Comparison of ENCODE assay signal across 15 mouse cellular contexts in the genomic region with DNA sequence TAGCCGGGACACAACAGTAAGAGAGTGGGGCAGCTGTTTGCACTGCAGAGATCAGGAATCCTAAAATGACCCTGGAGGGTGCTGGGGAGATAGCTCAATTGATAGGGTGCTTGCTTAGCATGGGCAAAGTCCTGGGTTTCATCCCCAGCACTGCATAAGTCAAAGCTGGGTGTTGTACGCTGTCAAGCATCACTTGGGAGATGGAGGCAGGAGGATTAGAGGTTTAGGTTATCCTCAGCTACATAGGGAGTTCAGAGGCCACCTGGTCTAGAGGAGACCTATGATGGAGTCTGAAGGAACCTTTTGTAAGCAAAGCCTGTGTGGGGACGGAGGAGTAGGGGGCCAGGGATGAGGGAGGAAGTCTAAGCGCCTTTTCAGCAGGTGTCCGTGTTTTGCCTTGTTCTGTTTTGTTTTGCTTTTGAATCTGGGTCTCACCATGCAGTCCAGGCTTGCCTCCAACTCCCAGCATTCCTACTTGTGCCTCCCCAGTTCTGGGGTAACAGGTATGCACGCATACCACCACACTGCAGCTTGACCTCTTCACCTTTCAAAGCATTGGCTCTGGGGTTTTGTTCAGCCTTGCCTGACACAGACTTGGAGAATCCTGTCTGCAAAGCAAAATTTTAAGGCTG. TPM values are rescaled to one million over a fixed set of nuclear protein-coding genes. Genes with fewer than 3 reads are reported as not detected.
DNase-seq lines count a peak whose midpoint lies in the region; ATAC-seq and TF ChIP-seq lines count a peak whose summit lies in the region.
"Had no signal": no experiment of that assay in that cellular context is flagged by ENCODE, and none has a peak within 500 bp of the region (broad histone marks: within the 10 kb centered on the region; RNA-seq: fewer than 3 reads in every experiment).

No protein-coding gene starts in this region.

- no peaks in the 10 kb centered on the region for H3K36me3 ChIP-seq in liver, embryonic 12.5 days
- no peaks in the 10 kb centered on the region for H3K36me3 ChIP-seq in small intestine, adult 2 months (ENCODE audit: control insufficient read depth, insufficient read depth, low read length)
- H3K36me3 ChIP-seq: heart, embryonic 13.5 days; hindbrain, embryonic 15.5 days; limb, embryonic 12.5 days; stomach, embryonic 15.5 days had no signal

- no peaks in the 10 kb centered on the region; the same call in 1 of the 2 replicates for H3K4me1 ChIP-seq in lung, adult 2 months (ENCODE audit: control insufficient read depth, insufficient read depth, low read length)
- H3K4me1 ChIP-seq in liver, embryonic 12.5 days, result peaks cover 34% of the 10 kb centered on the region
- peaks cover 12% of the 10 kb centered on the region for H3K4me1 ChIP-seq in small intestine, adult 2 months (ENCODE audit: control insufficient read depth, insufficient read depth, insufficient read length, low read length)
- H3K4me1 ChIP-seq: heart, embryonic 13.5 days; hindbrain, embryonic 15.5 days; limb, embryonic 12.5 days; stomach, embryonic 15.5 days had no signal

- TF ChIP-seq CTCF in lung, adult 2 months (IDR thresholded peaks at IDR 0.05; ENCODE audit: insufficient read depth, low read length), result no peak
- TF ChIP-seq CTCF in small intestine, adult 2 months (IDR thresholded peaks at IDR 0.05; ENCODE audit: extremely low read depth, insufficient read length, insufficient replicate concordance, low read depth, low read length), result no peak

- no peak for DNase-seq in lung, adult 2 months
- no peak for DNase-seq in lung, postnatal 14 days
- DNase-seq in thymus, postnatal 36 days, result peak; percentile 46 to 59
- DNase-seq in ovary, postnatal 10 days (ENCODE audit: low spot score), result no peak
- DNase-seq in frontal cortex, adult 2 months (ENCODE audit: extremely low spot score in 1 of 2, low spot score in 1 of 2), result no peak
- DNase-seq: adrenal gland, postnatal 36 days; cerebellum, adult 18-20 months; embryo, embryonic 11 days had no signal

- peak overlapping the region; percentile 31; the same call in 1 of the 2 replicates for H3K27ac ChIP-seq in liver, embryonic 12.5 days
- peak overlapping the region; percentile 56 for H3K27ac ChIP-seq in small intestine, adult 2 months (ENCODE audit: insufficient read depth, low read depth, low read length)
- H3K27ac ChIP-seq: heart, embryonic 13.5 days; hindbrain, embryonic 15.5 days; limb, embryonic 12.5 days had no signal

- no peak overlapping the region for H3K9ac ChIP-seq in liver, embryonic 12.5 days
- H3K9ac ChIP-seq: heart, embryonic 13.5 days; hindbrain, embryonic 15.5 days; limb, embryonic 12.5 days; stomach, embryonic 15.5 days had no signal

- 59% methylated on average over 6 of the region's 6 CpGs for WGBS in lung, adult 2 months
- 38% methylated on average over 6 of the region's 6 CpGs for WGBS in liver, embryonic 12.5 days (ENCODE audit: insufficient replicate concordance)
- 75% methylated on average over 6 of the region's 6 CpGs for WGBS in small intestine, adult 2 months

- H3K9me3 ChIP-seq in liver, embryonic 12.5 days (replicated peaks), result no peaks in the 10 kb centered on the region
- H3K9me3 ChIP-seq: heart, embryonic 13.5 days; hindbrain, embryonic 15.5 days; limb, embryonic 12.5 days; stomach, embryonic 15.5 days had no signal

- peak overlapping the region; percentile 32 for H3K4me2 ChIP-seq in liver, embryonic 12.5 days
- H3K4me2 ChIP-seq: heart, embryonic 13.5 days; hindbrain, embryonic 15.5 days; limb, embryonic 12.5 days; stomach, embryonic 15.5 days had no signal

- TF ChIP-seq POLR2A in lung, adult 2 months (IDR thresholded peaks at IDR 0.05; ENCODE audit: borderline replicate concordance, extremely low read depth, low read depth, low read length), result no peak
- TF ChIP-seq POLR2A in small intestine, adult 2 months (IDR thresholded peaks at IDR 0.05; ENCODE audit: low read depth, low read length), result no peak

- H3K27me3 ChIP-seq in liver, embryonic 12.5 days (replicated peaks), result no peaks in the 10 kb centered on the region
- no peaks in the 10 kb centered on the region for H3K27me3 ChIP-seq in small intestine, adult 2 months (ENCODE audit: control insufficient read depth, insufficient read depth, low read length)
- H3K27me3 ChIP-seq: CH12.LX; limb, embryonic 12.5 days; stomach, embryonic 15.5 days had no signal

- H3K4me3 ChIP-seq in lung, adult 2 months (replicated peaks; ENCODE audit: extremely low read depth, low read depth, low read length), result peak overlapping the region; percentile 40
- H3K4me3 ChIP-seq in liver, embryonic 12.5 days, result peak overlapping the region; percentile 23
- H3K4me3 ChIP-seq in small intestine, adult 2 months (ENCODE audit: low read depth, low read length), result peak overlapping the region; percentile 45
- H3K4me3 ChIP-seq: heart, embryonic 13.5 days; hindbrain, embryonic 15.5 days; limb, embryonic 12.5 days; stomach, embryonic 15.5 days had no signal

- no peak for ATAC-seq in liver, embryonic 12.5 days

RNA-seq across cellular contexts. Expression of a gene that starts 0.7 kb away (rescaled TPM):
- 1.6 and 3.1 TPM in 2 replicates for polyA plus RNA-seq in lung, adult 2 months (2012; rRNA removed)
- polyA plus RNA-seq in liver, embryonic 12.5 days (2016; fragmentation: Nextera tagmentation; extraction: Ambion mirVana), result 0.81 and 0.87 TPM in 2 replicates
- 0.69 and 0.80 TPM in 2 replicates for polyA plus RNA-seq in small intestine, adult 2 months (2012; rRNA removed)
- 0.46 and 0.52 TPM in 2 replicates for polyA plus RNA-seq in frontal cortex, adult 2 months (2012; rRNA removed)
- polyA plus RNA-seq: heart, embryonic 13.5 days; hindbrain, embryonic 15.5 days had no signal

RNA-seq across cellular contexts. Expression of a gene that starts 38.9 kb away (rescaled TPM):
- 68.7 and 87.9 TPM in 2 replicates for polyA plus RNA-seq in lung, adult 2 months (2012; rRNA removed)
- 4.1 and 4.4 TPM in 2 replicates for polyA plus RNA-seq in liver, embryonic 12.5 days (2016; fragmentation: Nextera tagmentation; extraction: Ambion mirVana)
- polyA plus RNA-seq in small intestine, adult 2 months (2012; rRNA removed), result 32.4 and 43.1 TPM in 2 replicates
- 29.1 and 33.8 TPM in 2 replicates for polyA plus RNA-seq in frontal cortex, adult 2 months (2012; rRNA removed)

Comparison
In these comparisons a context has a peak if more than half of its experiments do, and no peak if none do; other contexts are left out.
1. DNase-seq: peak in thymus, postnatal 36 days (2 of 2); none in lung, adult 2 months (single experiment), lung, postnatal 14 days (single experiment), ovary, postnatal 10 days (single experiment) and frontal cortex, adult 2 months (0 of 2).
2. Peak in every context shown above with its lines, with median percentiles within 50 percentile points of each other: H3K4me3 ChIP-seq.